Mouse (Mus musculus): Measurements from ENCODE around the gene Vps45. TPM values are rescaled to one million over a fixed set of nuclear protein-coding genes. Genes with fewer than 3 reads are reported as not detected.

The Vps45 gene
- total RNA-seq (2023), result 10 to 100 TPM; 21.1 to 30.0 TPM

GRCm38 (mm10) chr3:96058231-96058896 is at the start of gene Vps45:
Gene Vps45, minus strand, starts transcription at chr3:96058466.

GRCm38 (mm10) chr3:96104261-96105065 is 46.2 kb upstream of the Vps45 start, which contains the start of gene Otud7b:
Gene Otud7b, plus strand, starts transcription at chr3:96104527.

GRCm38 (mm10) chr3:95995802-95996428 is 62.4 kb downstream of the Vps45 start, which contains the start of gene Plekho1:
Gene Plekho1, minus strand, starts transcription at chr3:95996001.

Other genes starting within 250 kb of the Vps45 start
- 10 to 100 TPM; 60.5 to 61.9 TPM for gene Rprd2, start 239.6 kb downstream of the Vps45 start, total RNA-seq (2023)
- gene Prpf3, start 202.6 kb downstream of the Vps45 start, total RNA-seq (2023), result 10 to 100 TPM; 31.8 to 38.9 TPM
- gene Mrps21, start 186.9 kb downstream of the Vps45 start, total RNA-seq (2023), result 100 to 1,000 TPM; 127 to 131 TPM
- 10 to 100 TPM; 27.0 to 27.9 TPM for gene Ciart, start 176.2 kb downstream of the Vps45 start, total RNA-seq (2023)
- gene BC028528, start 166.5 kb downstream of the Vps45 start, total RNA-seq (2023), result 100 to 1,000 TPM; 156 to 173 TPM
- gene Aph1a, start 164.5 kb downstream of the Vps45 start, total RNA-seq (2023), result 100 to 1,000 TPM in 1 of 2 experiments, 10 to 100 TPM in 1; 88.0 to 131 TPM
- not detected for gene Car14, start 153.8 kb downstream of the Vps45 start, total RNA-seq (2023)
- 10 to 100 TPM; 42.7 to 46.2 TPM for gene Anp32e, start 129.2 kb downstream of the Vps45 start, total RNA-seq (2023)
- 100 to 1,000 TPM; 241 to 254 TPM for gene Plekho1, start 62.5 kb downstream of the Vps45 start, total RNA-seq (2023)
- 1 to 10 TPM; 6.0 to 6.3 TPM for gene Otud7b, start 46.1 kb upstream of the Vps45 start, total RNA-seq (2023)
- gene Mtmr11, start 103.5 kb upstream of the Vps45 start, total RNA-seq (2023), result not detected
- 10 to 100 TPM; 45.2 to 48.2 TPM for gene Sf3b4, start 113.9 kb upstream of the Vps45 start, total RNA-seq (2023)
- gene Sv2a, start 122.7 kb upstream of the Vps45 start, total RNA-seq (2023), result under 1 TPM in 1 of 2 experiments, not detected in 1; 0.24 TPM
- gene Bola1, start 161.2 kb upstream of the Vps45 start, total RNA-seq (2023), result 10 to 100 TPM in 1 of 2 experiments, 1 to 10 TPM in 1; 7.4 to 11.4 TPM
- 1 to 10 TPM; 4.4 to 6.6 TPM for gene Hist2h2ab, start 161.4 kb upstream of the Vps45 start, total RNA-seq (2023)
- 100 to 1,000 TPM; 100 to 108 TPM for gene Hist2h2ac, start 162.4 kb upstream of the Vps45 start, total RNA-seq (2023)
- 1 to 10 TPM; 3.4 to 4.3 TPM for gene Hist2h2be, start 162.7 kb upstream of the Vps45 start, total RNA-seq (2023)
- 1 to 10 TPM; 2.3 to 3.4 TPM for gene Hist2h3c2, start 180.7 kb upstream of the Vps45 start, total RNA-seq (2023)
- 100 to 1,000 TPM; 822 to 823 TPM for gene Hist2h2aa2, start 181.8 kb upstream of the Vps45 start, total RNA-seq (2023)
- gene Hist2h2aa1, start 187.0 kb upstream of the Vps45 start, total RNA-seq (2023), result 10 to 100 TPM; 11.2 to 22.3 TPM
- gene Hist2h3c1, start 188.2 kb upstream of the Vps45 start, total RNA-seq (2023), result not detected
- gene Hist2h4, start 204.8 kb upstream of the Vps45 start, total RNA-seq (2023), result 10 to 100 TPM; 33.3 to 34.7 TPM
- 100 to 1,000 TPM; 137 to 151 TPM for gene Hist2h3b, start 210.2 kb upstream of the Vps45 start, total RNA-seq (2023)
- gene Hist2h2bb, start 211.3 kb upstream of the Vps45 start, total RNA-seq (2023), result 100 to 1,000 TPM; 161 to 180 TPM
- gene Fcgr1, start 235.5 kb upstream of the Vps45 start, total RNA-seq (2023), result 10 to 100 TPM; 30.3 to 40.7 TPM

Measured in monocyte, adult 59 days (primary cell).